Mouse (Mus musculus): Measurements from ENCODE around the gene Styxl1. TPM values are rescaled to one million over a fixed set of nuclear protein-coding genes. Genes with fewer than 3 reads are reported as not detected.

Gene Styxl1
- total RNA-seq, 2 experiments from 2014 or later = not detected

- ATAC-seq (replicated peaks; ENCODE audit: low FRiP score, poor library complexity, severe bottlenecking) = no peak
Observed at GRCm38 (mm10) chr5:135729351-135729750, 48.8 kb downstream of the Styxl1 start.

- ATAC-seq (replicated peaks; ENCODE audit: low FRiP score, poor library complexity, severe bottlenecking) = no peak
Observed at GRCm38 (mm10) chr5:135728361-135728760, 49.8 kb downstream of the Styxl1 start.

GRCm38 (mm10) chr5:135727871-135728270 is 50.3 kb downstream of the Styxl1 start:
- no peak for ATAC-seq (replicated peaks; ENCODE audit: low FRiP score, poor library complexity, severe bottlenecking)

- ATAC-seq (replicated peaks; ENCODE audit: low FRiP score, poor library complexity, severe bottlenecking) = no peak
Observed at GRCm38 (mm10) chr5:135726641-135727346, 51.4 kb downstream of the Styxl1 start.

GRCm38 (mm10) chr5:135725991-135726390 is 52.2 kb downstream of the Styxl1 start:
- ATAC-seq (replicated peaks; ENCODE audit: low FRiP score, poor library complexity, severe bottlenecking) = no peak

GRCm38 (mm10) chr5:135725391-135725841 is 52.8 kb downstream of the Styxl1 start:
- no peak for ATAC-seq (replicated peaks; ENCODE audit: low FRiP score, poor library complexity, severe bottlenecking)

GRCm38 (mm10) chr5:135724536-135725322 is 53.5 kb downstream of the Styxl1 start:
- no peak for ATAC-seq (replicated peaks; ENCODE audit: low FRiP score, poor library complexity, severe bottlenecking)

- ATAC-seq (replicated peaks; ENCODE audit: low FRiP score, poor library complexity, severe bottlenecking) = no peak
Observed at GRCm38 (mm10) chr5:135723165-135723751, 54.9 kb downstream of the Styxl1 start.

GRCm38 (mm10) chr5:135722121-135722520 is 56.1 kb downstream of the Styxl1 start:
- ATAC-seq (replicated peaks; ENCODE audit: low FRiP score, poor library complexity, severe bottlenecking) = no peak

- ATAC-seq (replicated peaks; ENCODE audit: low FRiP score, poor library complexity, severe bottlenecking) = no peak
Observed at GRCm38 (mm10) chr5:135721076-135721475, 57.1 kb downstream of the Styxl1 start.

GRCm38 (mm10) chr5:135720121-135720520 is 58.1 kb downstream of the Styxl1 start:
- no peak for ATAC-seq (replicated peaks; ENCODE audit: low FRiP score, poor library complexity, severe bottlenecking)

- ATAC-seq (replicated peaks; ENCODE audit: low FRiP score, poor library complexity, severe bottlenecking) = no peak
Observed at GRCm38 (mm10) chr5:135719586-135720120, 58.5 kb downstream of the Styxl1 start.

- no peak for ATAC-seq (replicated peaks; ENCODE audit: low FRiP score, poor library complexity, severe bottlenecking)
Observed at GRCm38 (mm10) chr5:135715624-135716023, 62.6 kb downstream of the Styxl1 start.

- ATAC-seq (replicated peaks; ENCODE audit: low FRiP score, poor library complexity, severe bottlenecking) = peak; percentile 59
Observed at GRCm38 (mm10) chr5:135713441-135714218, 64.6 kb downstream of the Styxl1 start.

- no peak for ATAC-seq (replicated peaks; ENCODE audit: low FRiP score, poor library complexity, severe bottlenecking)
Observed at GRCm38 (mm10) chr5:135712803-135713202, 65.4 kb downstream of the Styxl1 start.

GRCm38 (mm10) chr5:135711582-135712355 is 66.4 kb downstream of the Styxl1 start:
- no peak for ATAC-seq (replicated peaks; ENCODE audit: low FRiP score, poor library complexity, severe bottlenecking)

GRCm38 (mm10) chr5:135710599-135711214 is 67.5 kb downstream of the Styxl1 start:
- no peak for ATAC-seq (replicated peaks; ENCODE audit: low FRiP score, poor library complexity, severe bottlenecking)

GRCm38 (mm10) chr5:135709716-135710115 is 68.5 kb downstream of the Styxl1 start:
- no peak for ATAC-seq (replicated peaks; ENCODE audit: low FRiP score, poor library complexity, severe bottlenecking)

- ATAC-seq (replicated peaks; ENCODE audit: low FRiP score, poor library complexity, severe bottlenecking) = no peak
Observed at GRCm38 (mm10) chr5:135707855-135708254, 70.3 kb downstream of the Styxl1 start.

Data from erythroblast, adult 5-6 weeks (primary cell).